ENCODE assay signal across 17 mouse cellular contexts in genomic region chr5:21010908-21011307, GRCm38 (mm10).
"Had no signal": no experiment of that assay in that cellular context is flagged by ENCODE, and none has a peak within 500 bp of the region (broad histone marks: within the 10 kb centered on the region; RNA-seq: fewer than 3 reads in every experiment).

No protein-coding gene starts in this region.

- H3K9ac ChIP-seq: liver, embryonic 13.5 days; neural tube, embryonic 12.5 days; neural tube, embryonic 15.5 days; stomach, embryonic 15.5 days had no signal

- H3K27me3 ChIP-seq: liver, embryonic 13.5 days; neural tube, embryonic 12.5 days; neural tube, embryonic 15.5 days; stomach, embryonic 15.5 days had no signal

- H3K4me1 ChIP-seq: liver, embryonic 13.5 days; neural tube, embryonic 12.5 days; neural tube, embryonic 15.5 days; stomach, embryonic 15.5 days had no signal

- DNase-seq: kidney, adult 2 months; kidney, postnatal 25 days; liver, embryonic 13.5 days; lung, adult 2 months; lung, postnatal 14 days; lung, postnatal 4 days; midbrain, embryonic 14.5 days; right cerebral cortex, adult 18-20 months; right cerebral cortex, postnatal 25 days; spleen, adult 18-20 months; thymus, adult 18-20 months; thymus, postnatal 36 days had no signal

- H3K9me3 ChIP-seq: liver, embryonic 13.5 days; neural tube, embryonic 12.5 days; neural tube, embryonic 15.5 days; stomach, embryonic 15.5 days had no signal

- H3K4me3 ChIP-seq: liver, embryonic 13.5 days; neural tube, embryonic 12.5 days; neural tube, embryonic 15.5 days; stomach, embryonic 15.5 days had no signal

- H3K27ac ChIP-seq: kidney, postnatal 0 days; liver, embryonic 13.5 days; neural tube, embryonic 12.5 days; neural tube, embryonic 15.5 days; stomach, embryonic 15.5 days had no signal

- H3K4me2 ChIP-seq: liver, embryonic 13.5 days; midbrain, embryonic 11.5 days; neural tube, embryonic 12.5 days; neural tube, embryonic 15.5 days; stomach, embryonic 15.5 days had no signal
